8 mouse cellular contexts compared by ENCODE assay signal in genomic region chr3:66650076-66650748, GRCm38 (mm10).
DNase-seq lines count a peak whose midpoint lies in the region; ATAC-seq and TF ChIP-seq lines count a peak whose summit lies in the region.

No protein-coding gene starts in this region.

- no peaks in the 10 kb centered on the region for H3K79me2 ChIP-seq in MEL (ENCODE audit: control insufficient read depth, insufficient read depth, low read length, poor library complexity)

- no peaks in the 10 kb centered on the region for H3K27me3 ChIP-seq in kidney, embryonic 16.5 days (ENCODE audit: insufficient read depth, low read length)
- no peaks in the 10 kb centered on the region; a peak in 1 of 4 replicates for H3K27me3 ChIP-seq in MEL (ENCODE audit: control insufficient read depth in 1 of 2, insufficient read depth in 2 of 2, low read length in 2 of 2)
- H3K27me3 ChIP-seq in heart, postnatal 0 days (ENCODE audit: control insufficient read depth, insufficient read depth, low read length), result no peaks in the 10 kb centered on the region
- no peaks in the 10 kb centered on the region for H3K27me3 ChIP-seq in limb, embryonic 10.5 days (ENCODE audit: low read depth, poor library complexity, severe bottlenecking)

- no peak overlapping the region for H3K9ac ChIP-seq in kidney, embryonic 16.5 days (replicated peaks; ENCODE audit: low read length)
- no peak overlapping the region for H3K9ac ChIP-seq in MEL (ENCODE audit: control insufficient read depth, low read depth, low read length, poor library complexity, severe bottlenecking)
- no peak overlapping the region for H3K9ac ChIP-seq in heart, postnatal 0 days (replicated peaks; ENCODE audit: low read depth, low read length)

- TF ChIP-seq RAD21 in MEL (IDR thresholded peaks at IDR 0.05; ENCODE audit: low read depth, low read length), result no peak

- no peak overlapping the region for H3K4me2 ChIP-seq in kidney, embryonic 16.5 days (replicated peaks; ENCODE audit: low read depth, low read length)
- H3K4me2 ChIP-seq in heart, postnatal 0 days (ENCODE audit: low read depth, low read length), result 0 out of 2 replicates have a peak overlapping the region, but pooled peaks have one; percentile 18

- 45% methylated on average over 15 of the region's 15 CpGs for WGBS in kidney, embryonic 16.5 days
- WGBS in heart, postnatal 0 days, result 56% methylated on average over 15 of the region's 15 CpGs
- 87% methylated on average over 15 of the region's 15 CpGs for WGBS in limb, embryonic 10.5 days

- no peak overlapping the region for H3K4me3 ChIP-seq in kidney, embryonic 16.5 days (ENCODE audit: low read length)
- no peak overlapping the region for H3K4me3 ChIP-seq in MEL (ENCODE audit: control insufficient read depth in 1 of 2, insufficient read depth in 1 of 2, low read depth in 2 of 2, low read length in 2 of 2)
- no peak overlapping the region for H3K4me3 ChIP-seq in heart, postnatal 0 days (ENCODE audit: low read depth, low read length)
- H3K4me3 ChIP-seq in limb, embryonic 10.5 days, result no peak overlapping the region

- H3K27ac ChIP-seq in kidney, embryonic 16.5 days (ENCODE audit: low read length), result no peak overlapping the region
- no peak overlapping the region; the same call in 1 of the 2 replicates for H3K27ac ChIP-seq in MEL (ENCODE audit: control insufficient read depth, low read depth, low read length)
- H3K27ac ChIP-seq in heart, postnatal 0 days (ENCODE audit: low read depth), result no peak overlapping the region
- peak overlapping the region; percentile 75 for H3K27ac ChIP-seq in limb, embryonic 10.5 days

- no peak for DNase-seq in kidney, adult 8-10 months
- DNase-seq in MEL (ENCODE audit: low read depth, low spot score), result peak; percentile 57
- peak; percentile 90 to 95 for DNase-seq in cerebellum, postnatal 10 days
- DNase-seq in heart, postnatal 0 days (ENCODE audit: low spot score), result no peak
- no peak for DNase-seq in limb, embryonic 10.5 days (ENCODE audit: low spot score)
- DNase-seq in retina, embryonic 14.5 days (ENCODE audit: low spot score), result no peak

- H3K36me3 ChIP-seq in kidney, embryonic 16.5 days (ENCODE audit: insufficient read depth, low read length), result no peaks in the 10 kb centered on the region
- peaks cover 0 to 13% of the 10 kb centered on the region in 2 experiments; a peak in 2 of 4 replicates for H3K36me3 ChIP-seq in MEL (ENCODE audit: control insufficient read depth in 1 of 2, insufficient read depth in 2 of 2, low read length in 2 of 2)
- H3K36me3 ChIP-seq in heart, postnatal 0 days (replicated peaks; ENCODE audit: control insufficient read depth, insufficient read depth, low read length), result no peaks in the 10 kb centered on the region
- no peaks in the 10 kb centered on the region for H3K36me3 ChIP-seq in limb, embryonic 10.5 days

- ATAC-seq in kidney, embryonic 16.5 days (ENCODE audit: low FRiP score, low TSS enrichment), result 0 out of 2 replicates have a peak, but pooled peaks have one; percentile 46
- no peak for ATAC-seq in heart, postnatal 0 days (ENCODE audit: insufficient read depth, low read depth)
- ATAC-seq in inflammation-experienced regulatory T-cells, adult 6 months, result no peak

- no peak for TF ChIP-seq POLR2A in MEL (IDR thresholded peaks at IDR 0.05; ENCODE audit: control insufficient read depth in 1 of 2, insufficient read depth in 1 of 2, low read depth in 1 of 2, low read length in 2 of 2, poor library complexity in 1 of 2)

- no peaks in the 10 kb centered on the region for H3K9me3 ChIP-seq in kidney, embryonic 16.5 days (ENCODE audit: low read length)
- no peaks in the 10 kb centered on the region for H3K9me3 ChIP-seq in MEL (replicated peaks; ENCODE audit: insufficient read depth, low read length)
- no peaks in the 10 kb centered on the region for H3K9me3 ChIP-seq in heart, postnatal 0 days (replicated peaks; ENCODE audit: control insufficient read depth, low read length)
- H3K9me3 ChIP-seq in limb, embryonic 10.5 days (replicated peaks), result no peaks in the 10 kb centered on the region

- TF ChIP-seq EP300 in MEL (IDR thresholded peaks at IDR 0.05; ENCODE audit: low read depth in 1 of 2, low read length in 2 of 2), result peak; percentile 43 to 48; a peak in 3 of 4 replicates
- no peak for TF ChIP-seq EP300 in heart, postnatal 0 days (IDR thresholded peaks at IDR 0.05; ENCODE audit: low read depth)

- no peaks in the 10 kb centered on the region for H3K4me1 ChIP-seq in kidney, embryonic 16.5 days (ENCODE audit: insufficient read depth, low read length)
- peaks cover 0 to 20% of the 10 kb centered on the region in 2 experiments; a peak in 3 of 4 replicates for H3K4me1 ChIP-seq in MEL (ENCODE audit: control insufficient read depth in 1 of 2, insufficient read depth in 2 of 2, low read length in 2 of 2)
- 0 out of 2 replicates have a peak, but pooled peaks cover 4% of the 10 kb centered on the region for H3K4me1 ChIP-seq in heart, postnatal 0 days (ENCODE audit: control insufficient read depth, insufficient read depth)
- H3K4me1 ChIP-seq in limb, embryonic 10.5 days, result peaks cover 29% of the 10 kb centered on the region

- no peak for TF ChIP-seq CTCF in MEL (IDR thresholded peaks at IDR 0.05 in 2 of 3, conservative IDR thresholded peaks at IDR 0.05 in 1 of 3; ENCODE audit: control insufficient read depth in 1 of 3, insufficient read depth in 1 of 3, low read depth in 2 of 3, low read length in 3 of 3, poor library complexity in 1 of 3, severe bottlenecking in 1 of 3)
- TF ChIP-seq CTCF in heart, postnatal 0 days (IDR thresholded peaks at IDR 0.05; ENCODE audit: low read depth), result no peak

TF ChIP-seq in MEL, 35 proteins besides CTCF, POLR2A, EP300 and RAD21:
- TF ChIP-seq ZMIZ1 (IDR thresholded peaks at IDR 0.05; ENCODE audit: low read depth, low read length) (no peak), MYC (IDR thresholded peaks at IDR 0.05; ENCODE audit: low read depth, low read length) (no peak), TAL1 (IDR thresholded peaks at IDR 0.05; ENCODE audit: low read length) (peak; percentile 25; the same call in 1 of the 2 replicates), SMC3 (IDR thresholded peaks at IDR 0.05; ENCODE audit: low read depth, low read length) (no peak), ZKSCAN1 (IDR thresholded peaks at IDR 0.05; ENCODE audit: low read depth, low read length) (no peak), ETS1 (IDR thresholded peaks at IDR 0.05; ENCODE audit: low read depth, low read length) (no peak; the same call in 1 of the 2 replicates), MAX (IDR thresholded peaks at IDR 0.05; ENCODE audit: low read length) (no peak), JUND (IDR thresholded peaks at IDR 0.05; ENCODE audit: low read depth, low read length) (no peak), GATA1 (IDR thresholded peaks at IDR 0.05; ENCODE audit: low read depth, low read length) (0 out of 2 replicates have a peak, but pooled peaks have one; percentile 8), NELFE (IDR thresholded peaks at IDR 0.05; ENCODE audit: low read depth, low read length) (no peak), ZNF384 (IDR thresholded peaks at IDR 0.05; ENCODE audit: low read depth, low read length) (no peak), E2F4 (IDR thresholded peaks at IDR 0.05; ENCODE audit: borderline replicate concordance, low read depth, low read length) (no peak), TBP (IDR thresholded peaks at IDR 0.05; ENCODE audit: low read depth, low read length) (no peak), MEF2A (IDR thresholded peaks at IDR 0.05; ENCODE audit: extremely low read depth, insufficient replicate concordance, low read depth, low read length, poor library complexity, severe bottlenecking) (no peak), GABPA (IDR thresholded peaks at IDR 0.05; ENCODE audit: low read depth, low read length) (no peak), USF1 (IDR thresholded peaks at IDR 0.05; ENCODE audit: low read depth, low read length) (no peak), NRF1 (IDR thresholded peaks at IDR 0.05; ENCODE audit: insufficient read depth, low read depth, low read length, poor library complexity, severe bottlenecking) (no peak), POLR2AphosphoS5 (IDR thresholded peaks at IDR 0.05; ENCODE audit: borderline replicate concordance, low read depth, low read length) (no peak), MAZ (IDR thresholded peaks at IDR 0.05; ENCODE audit: low read depth, low read length) (no peak), UBTF (IDR thresholded peaks at IDR 0.05; ENCODE audit: borderline replicate concordance, insufficient read depth, low read depth, low read length) (no peak), ELF1 (IDR thresholded peaks at IDR 0.05; ENCODE audit: low read depth, low read length) (no peak), CHD1 (IDR thresholded peaks at IDR 0.05; ENCODE audit: low read depth, low read length) (no peak), MXI1 (IDR thresholded peaks at IDR 0.05; ENCODE audit: low read depth, low read length) (no peak; the same call in 1 of the 2 replicates), RCOR1 (IDR thresholded peaks at IDR 0.05; ENCODE audit: low read depth, low read length) (no peak), TCF12 (IDR thresholded peaks at IDR 0.05; ENCODE audit: low read depth, low read length) (peak; percentile 79), BHLHE40 (IDR thresholded peaks at IDR 0.05; ENCODE audit: borderline replicate concordance, low read depth, low read length) (no peak), SIN3A (IDR thresholded peaks at IDR 0.05; ENCODE audit: low read length) (0 out of 2 replicates have a peak, but pooled peaks have one; percentile 23), POLR2AphosphoS2 (IDR thresholded peaks at IDR 0.05; ENCODE audit: low read length) (no peak)

Comparison
In these comparisons a context has a peak if more than half of its experiments do, and no peak if none do; other contexts are left out.
1. DNase-seq: peak in MEL (single experiment) and cerebellum, postnatal 10 days (2 of 2); none in kidney, adult 8-10 months (0 of 2), heart, postnatal 0 days (single experiment), limb, embryonic 10.5 days (single experiment) and retina, embryonic 14.5 days (single experiment).